ENCODE assay signal across 8 mouse cellular contexts in genomic region chr9:79885244-79886210, GRCm38 (mm10).
DNase-seq lines count a peak whose midpoint lies in the region; ATAC-seq and TF ChIP-seq lines count a peak whose summit lies in the region.

No protein-coding gene starts in this region.

- 0 out of 2 replicates have a peak, but pooled peaks have one; percentile 40 for TF ChIP-seq CTCF in thymus, adult 2 months (IDR thresholded peaks at IDR 0.05; ENCODE audit: borderline replicate concordance, control insufficient read depth, extremely low read depth, insufficient read depth, low read length, poor library complexity)
- TF ChIP-seq CTCF in stomach, postnatal 0 days (IDR thresholded peaks at IDR 0.05; ENCODE audit: low read depth) = peak; percentile 67

- H3K9me3 ChIP-seq in limb, embryonic 14.5 days (ENCODE audit: control insufficient read depth, low read length) = no peaks in the 10 kb centered on the region
- H3K9me3 ChIP-seq in stomach, postnatal 0 days (ENCODE audit: control insufficient read depth, low read length) = no peaks in the 10 kb centered on the region

- no peaks in the 10 kb centered on the region for H3K27me3 ChIP-seq in thymus, adult 2 months (ENCODE audit: control insufficient read depth, insufficient read depth, low read length)
- no peaks in the 10 kb centered on the region for H3K27me3 ChIP-seq in limb, embryonic 14.5 days (ENCODE audit: control insufficient read depth, insufficient read depth, low read length)
- H3K27me3 ChIP-seq in stomach, postnatal 0 days (ENCODE audit: control insufficient read depth, insufficient read depth, low read length) = no peaks in the 10 kb centered on the region

- no peak for TF ChIP-seq POLR2A in thymus, adult 2 months (IDR thresholded peaks at IDR 0.05; ENCODE audit: control insufficient read depth, extremely low read depth, insufficient read depth, low read length, poor library complexity)
- TF ChIP-seq POLR2A in limb, embryonic 14.5 days (IDR thresholded peaks at IDR 0.05; ENCODE audit: borderline replicate concordance, extremely low read depth, insufficient read depth, insufficient read length) = no peak

- no peak overlapping the region for H3K9ac ChIP-seq in limb, embryonic 14.5 days (ENCODE audit: low read depth, low read length, severe bottlenecking)
- H3K9ac ChIP-seq in stomach, postnatal 0 days (ENCODE audit: low read length) = no peak overlapping the region

- no peaks in the 10 kb centered on the region for H3K36me3 ChIP-seq in thymus, adult 2 months (ENCODE audit: control insufficient read depth, insufficient read depth, low read length)
- H3K36me3 ChIP-seq in limb, embryonic 14.5 days (ENCODE audit: control insufficient read depth, insufficient read depth, low read length) = no peaks in the 10 kb centered on the region
- no peaks in the 10 kb centered on the region for H3K36me3 ChIP-seq in stomach, postnatal 0 days (ENCODE audit: control insufficient read depth, insufficient read depth, low read length)

- no peak for TF ChIP-seq EP300 in stomach, postnatal 0 days (optimal IDR thresholded peaks at IDR 0.05)

- ATAC-seq in limb, embryonic 14.5 days (ENCODE audit: low FRiP score, low read depth) = no peak; the same call in 1 of the 2 replicates
- peak; percentile 53; the same call in 1 of the 2 replicates for ATAC-seq in stomach, postnatal 0 days (ENCODE audit: low FRiP score, low TSS enrichment)

- no peak overlapping the region for H3K4me2 ChIP-seq in limb, embryonic 14.5 days (replicated peaks; ENCODE audit: low read depth, low read length, severe bottlenecking)
- H3K4me2 ChIP-seq in stomach, postnatal 0 days (replicated peaks; ENCODE audit: low read depth) = no peak overlapping the region

- H3K27ac ChIP-seq in thymus, adult 2 months (ENCODE audit: control insufficient read depth, insufficient read depth, low read length) = no peak overlapping the region
- peak overlapping the region; percentile 61; the same call in 1 of the 2 replicates for H3K27ac ChIP-seq in limb, embryonic 14.5 days (replicated peaks; ENCODE audit: low read depth, low read length)
- H3K27ac ChIP-seq in stomach, postnatal 0 days (replicated peaks) = peak overlapping the region; percentile 56; the same call in 1 of the 2 replicates

- DNase-seq in adrenal gland, postnatal 10 days = peak; percentile 44
- DNase-seq in adrenal gland, postnatal 4 days (ENCODE audit: low spot score in 2 of 2) = no peak
- DNase-seq in thymus, adult 2 months = peak; percentile 24
- no peak for DNase-seq in thymus, adult 18-20 months
- DNase-seq in limb, embryonic 14.5 days (ENCODE audit: low spot score) = peak; percentile 31
- DNase-seq in stomach, postnatal 0 days (ENCODE audit: low spot score) = no peak
- no peak for DNase-seq in layer of hippocampus, adult 9-11 months
- no peak for DNase-seq in urinary bladder, postnatal 36 days (ENCODE audit: low spot score in 2 of 2)

- no peaks in the 10 kb centered on the region for H3K4me1 ChIP-seq in thymus, adult 2 months (replicated peaks; ENCODE audit: control insufficient read depth, insufficient read depth, low read length)
- H3K4me1 ChIP-seq in limb, embryonic 14.5 days (ENCODE audit: control insufficient read depth, insufficient read depth, low read length) = no peaks in the 10 kb centered on the region
- H3K4me1 ChIP-seq in stomach, postnatal 0 days (replicated peaks; ENCODE audit: control insufficient read depth, insufficient read depth) = no peaks in the 10 kb centered on the region

- 86% methylated on average over 11 of the region's 11 CpGs for WGBS in thymus, adult 2 months
- 59% methylated on average over 11 of the region's 11 CpGs for WGBS in limb, embryonic 14.5 days
- 46% methylated on average over 11 of the region's 11 CpGs for WGBS in stomach, postnatal 0 days

- H3K4me3 ChIP-seq in thymus, adult 2 months (ENCODE audit: control insufficient read depth, insufficient read depth, low read length) = no peak overlapping the region
- H3K4me3 ChIP-seq in limb, embryonic 14.5 days (replicated peaks; ENCODE audit: low read length) = no peak overlapping the region
- H3K4me3 ChIP-seq in stomach, postnatal 0 days (ENCODE audit: low read depth, low read length) = no peak overlapping the region

Comparison
In these comparisons a context has a peak if more than half of its experiments do, and no peak if none do; other contexts are left out.
1. DNase-seq: peak in adrenal gland, postnatal 10 days (single experiment), thymus, adult 2 months (single experiment) and limb, embryonic 14.5 days (single experiment); none in adrenal gland, postnatal 4 days (0 of 2), thymus, adult 18-20 months (0 of 2), stomach, postnatal 0 days (single experiment), layer of hippocampus, adult 9-11 months (single experiment) and urinary bladder, postnatal 36 days (0 of 2).